Comparison of ENCODE assay signal across 8 mouse cellular contexts in genomic region chr3:99885187-99885811, GRCm38 (mm10). TPM values are rescaled to one million over a fixed set of nuclear protein-coding genes. Genes with fewer than 3 reads are reported as not detected.
DNase-seq lines count a peak whose midpoint lies in the region; ATAC-seq lines count a peak whose summit lies in the region.

TSS of gene Spag17 (plus strand) at chr3:99885406.

- no peak within 1 kb of the TSS for H3K4me2 ChIP-seq in forebrain, embryonic 14.5 days (ENCODE audit: low read length)
- H3K4me2 ChIP-seq in heart, embryonic 14.5 days (ENCODE audit: low read length), result peak within 1 kb of the TSS; percentile 11

- H3K4me3 ChIP-seq in forebrain, embryonic 14.5 days (ENCODE audit: low read depth, low read length), result no peak within 1 kb of the TSS
- H3K4me3 ChIP-seq in forebrain, embryonic 10.5 days, result no peak within 1 kb of the TSS
- H3K4me3 ChIP-seq in heart, embryonic 14.5 days (ENCODE audit: control insufficient read depth in 1 of 2, insufficient read depth in 1 of 2, low read depth in 1 of 2, low read length in 2 of 2), result no peak within 1 kb of the TSS

- no peak within 1 kb of the TSS for H3K27ac ChIP-seq in forebrain, embryonic 14.5 days (ENCODE audit: low read depth, low read length)
- H3K27ac ChIP-seq in forebrain, embryonic 10.5 days, result no peak within 1 kb of the TSS
- H3K27ac ChIP-seq in heart, embryonic 14.5 days (replicated peaks in 1 of 2; ENCODE audit: control insufficient read depth in 1 of 2, insufficient read depth in 1 of 2, low read depth in 2 of 2, low read length in 2 of 2), result peak within 1 kb of the TSS in 1 of 2 experiments; percentile 22; a peak in 1 of 4 replicates

- no peaks in the 10 kb centered on the region for H3K9me3 ChIP-seq in forebrain, embryonic 14.5 days (replicated peaks; ENCODE audit: control insufficient read depth, low read length)
- H3K9me3 ChIP-seq in forebrain, embryonic 10.5 days, result no peaks in the 10 kb centered on the region
- H3K9me3 ChIP-seq in heart, embryonic 14.5 days (ENCODE audit: control insufficient read depth, low read length), result no peaks in the 10 kb centered on the region

- H3K27me3 ChIP-seq in forebrain, embryonic 14.5 days (replicated peaks; ENCODE audit: control insufficient read depth, insufficient read depth, low read length), result no peaks in the 10 kb centered on the region
- H3K27me3 ChIP-seq in forebrain, embryonic 10.5 days (ENCODE audit: poor library complexity, severe bottlenecking), result no peaks in the 10 kb centered on the region
- no peaks in the 10 kb centered on the region for H3K27me3 ChIP-seq in heart, embryonic 14.5 days (ENCODE audit: control insufficient read depth, insufficient read depth, low read length)

- H3K4me1 ChIP-seq in forebrain, embryonic 14.5 days (ENCODE audit: control insufficient read depth, insufficient read depth, low read length), result no peaks in the 10 kb centered on the region
- peaks cover 6% of the 10 kb centered on the region; the same call in 1 of the 2 replicates for H3K4me1 ChIP-seq in forebrain, embryonic 10.5 days
- H3K4me1 ChIP-seq in heart, embryonic 14.5 days (ENCODE audit: control insufficient read depth in 2 of 2, insufficient read depth in 2 of 2, low read length in 2 of 2), result peaks cover 3 to 6% of the 10 kb centered on the region in 2 experiments; a peak in 2 of 4 replicates

- H3K9ac ChIP-seq in forebrain, embryonic 14.5 days (ENCODE audit: low read length), result no peak within 1 kb of the TSS
- H3K9ac ChIP-seq in heart, embryonic 14.5 days (ENCODE audit: low read length), result no peak within 1 kb of the TSS

- 47% methylated on average over 16 of the region's 16 CpGs for WGBS in forebrain, embryonic 14.5 days
- 45% methylated on average over 16 of the region's 16 CpGs for WGBS in forebrain, embryonic 10.5 days
- 30% methylated on average over 16 of the region's 16 CpGs for WGBS in heart, embryonic 14.5 days

- no peak for ATAC-seq in forebrain, embryonic 14.5 days
- ATAC-seq in heart, embryonic 14.5 days (ENCODE audit: insufficient number of reproducible peaks, insufficient read depth, low FRiP score, low read depth), result peak; percentile 66
- ATAC-seq in megakaryocyte progenitor cell, adult 5-6 weeks (replicated peaks; ENCODE audit: poor library complexity), result peak; percentile 93

- peak; percentile 40 for DNase-seq in forebrain, embryonic 14.5 days (ENCODE audit: low spot score)
- DNase-seq in forebrain, embryonic 10.5 days (ENCODE audit: extremely low spot score, low spot score), result no peak
- peak; percentile 16 for DNase-seq in ZHBTc4 (ENCODE audit: low read depth, low spot score)
- DNase-seq in kidney, postnatal 25 days, result peak; percentile 34 to 55
- no peak for DNase-seq in thymus, postnatal 10 days (ENCODE audit: low spot score in 2 of 2)
- no peak for DNase-seq in urinary bladder, adult 2 months (ENCODE audit: low spot score)

- no peaks in the 10 kb centered on the region for H3K36me3 ChIP-seq in forebrain, embryonic 14.5 days (ENCODE audit: control insufficient read depth, insufficient read depth, low read length)
- no peaks in the 10 kb centered on the region for H3K36me3 ChIP-seq in forebrain, embryonic 10.5 days (replicated peaks)
- no peaks in the 10 kb centered on the region for H3K36me3 ChIP-seq in heart, embryonic 14.5 days (ENCODE audit: control insufficient read depth, insufficient read depth, low read length)

RNA-seq across cellular contexts. Expression of gene Spag17, which starts in this region (rescaled TPM):
- polyA plus RNA-seq in forebrain, embryonic 14.5 days (2014; fragmentation: Nextera tagmentation; extraction: Ambion mirVana), result 0.22 and 0.41 TPM in 2 replicates
- 0.30 TPM in 1 of 2 replicates, not detected in the other for polyA plus RNA-seq in forebrain, embryonic 10.5 days (2016; fragmentation: Nextera tagmentation; extraction: Ambion mirVana)
- polyA plus RNA-seq in heart, embryonic 14.5 days (2014; fragmentation: Nextera tagmentation; extraction: Ambion mirVana), result 0.31 TPM in 1 of 2 replicates, not detected in the other
- not detected in 2 replicates for total RNA-seq in megakaryocyte progenitor cell, adult 5-6 weeks (2015)
- not detected in 2 replicates for total RNA-seq in megakaryocyte progenitor cell, adult 5-6 weeks (2017)
- 0.12 and 0.22 TPM in 2 replicates for polyA plus RNA-seq in urinary bladder, adult 2 months (2012; rRNA removed)

Comparison
In these comparisons a context has a peak if more than half of its experiments do, and no peak if none do; other contexts are left out.
1. Peak in DNase-seq in forebrain, embryonic 14.5 days; RNA of the gene not detected or under 1 TPM.
2. Peak in ATAC-seq and H3K4me2 ChIP-seq in heart, embryonic 14.5 days; RNA of the gene not detected or under 1 TPM.
3. Peak in ATAC-seq in megakaryocyte progenitor cell, adult 5-6 weeks; RNA of the gene not detected or under 1 TPM.
4. DNase-seq: peak in ZHBTc4 (single experiment) and kidney, postnatal 25 days (2 of 2); none in forebrain, embryonic 10.5 days (single experiment), thymus, postnatal 10 days (0 of 2) and urinary bladder, adult 2 months (single experiment).